Mouse (Mus musculus) kidney, adult 2 months (tissue): ENCODE data around the gene Sdhaf3. TPM values are rescaled to one million over a fixed set of nuclear protein-coding genes. Genes with fewer than 3 reads are reported as not detected.

Experiments used
- DNase-seq: peaks from one replicate; pipeline ENCODE4 v3.0.0; 2021
- H3K27ac ChIP-seq: fragments of 200-500 bp; 2 replicates; pipeline ENCODE4 v1.5.1; 2012; ENCODE audit warnings: low read depth, low read length, control low read depth, inconsistent platforms; ENCODE audit not compliant: insufficient read depth
- H3K27me3 ChIP-seq: fragments of 200-500 bp; replicated peaks from 2 replicates; pipeline ENCODE4 v1.6.1; 2012; ENCODE audit warnings: mild to moderate bottlenecking, moderate library complexity, low read length, inconsistent platforms; ENCODE audit not compliant: control insufficient read depth, insufficient read depth
- H3K36me3 ChIP-seq: fragments of 200-500 bp; 2 replicates; pipeline ENCODE4 v1.6.1; 2012; ENCODE audit warnings: mild to moderate bottlenecking, moderate library complexity, low read length, inconsistent platforms; ENCODE audit not compliant: control insufficient read depth, insufficient read depth
- H3K4me1 ChIP-seq: fragments of 200-500 bp; 2 replicates; pipeline ENCODE4 v1.6.1; 2011; ENCODE audit warnings: low read length; ENCODE audit not compliant: control insufficient read depth, insufficient read depth
- H3K4me3 ChIP-seq: fragments of 200-500 bp; 2 replicates; pipeline ENCODE4 v1.5.1; 2011; ENCODE audit warnings: mild to moderate bottlenecking, low read depth, low read length, control low read depth; ENCODE audit not compliant: insufficient read depth
- CTCF ChIP-seq: fragments of 200-500 bp; conservative IDR thresholded peaks from 2 replicates; pipeline ENCODE4 v1.5.1; 2011; ENCODE audit warnings: low read depth, mild to moderate bottlenecking, control low read depth, low read length, moderate library complexity, mixed read lengths; ENCODE audit not compliant: insufficient read depth, insufficient read length
- POLR2A ChIP-seq: fragments of 200-500 bp; IDR thresholded peaks from one replicate; pipeline ENCODE4 v1.6.1; 2011; ENCODE audit warnings: low read depth, low read length, control low read depth
- WGBS: fragments of 180-500 bp; shearing (Covaris S2); methylation state at CpG from one replicate; pipeline ENCODE4 v1.1.7; 2018; 5-methylcytosine and 5-hydroxymethylcytosine counted together
- polyA plus RNA-seq: library from polyadenylated mRNA; depleted of rRNA; stranded (reverse); fragments of >200 nt; gene quantifications from 2 replicates; pipeline ENCODE4 v1.2.3, GENCODE M21; 2012

Sdhaf3 gene
- polyA plus RNA-seq, 1 experiment: 1.2 TPM

GRCm38 (mm10) chr6:6997956-6998355 lies 42.2 kb downstream of the Sdhaf3 start:
- no peak for DNase-seq
- Histone ChIP-seq H3K36me3 (no peaks in the 10 kb centered on the region), H3K27ac (no peak overlapping the region), H3K4me1 (no peaks in the 10 kb centered on the region), H3K4me3 (no peak overlapping the region), H3K27me3 (no peaks in the 10 kb centered on the region)
- TF ChIP-seq POLR2A (no peak), CTCF (no peak)
- 77% methylated on average over 1 of the region's 1 CpGs for WGBS

GRCm38 (mm10) chr6:6999015-6999414 lies 43.2 kb downstream of the Sdhaf3 start:
- H3K4me1 ChIP-seq: no peaks in the 10 kb centered on the region
- H3K27ac ChIP-seq: no peak overlapping the region
- H3K27me3 ChIP-seq: no peaks in the 10 kb centered on the region
- H3K36me3 ChIP-seq: no peaks in the 10 kb centered on the region
- TF ChIP-seq POLR2A (no peak), CTCF (no peak)
- DNase-seq: no peak
- H3K4me3 ChIP-seq: no peak overlapping the region
- WGBS: 95% methylated on average over 3 of the region's 3 CpGs

- WGBS: 65% methylated on average over 4 of the region's 4 CpGs
- TF ChIP-seq POLR2A (no peak), CTCF (no peak)
- Histone ChIP-seq H3K36me3 (no peaks in the 10 kb centered on the region), H3K4me3 (no peak overlapping the region), H3K4me1 (no peaks in the 10 kb centered on the region), H3K27ac (no peak overlapping the region), H3K27me3 (no peaks in the 10 kb centered on the region)
- DNase-seq: no peak
These were observed 47.3 kb downstream of the Sdhaf3 start for GRCm38 (mm10) chr6:7003085-7003484.

GRCm38 (mm10) chr6:7004005-7004404 lies 48.2 kb downstream of the Sdhaf3 start:
- no peak overlapping the region for H3K27ac ChIP-seq
- no peaks in the 10 kb centered on the region for H3K36me3 ChIP-seq
- TF ChIP-seq POLR2A: no peak
- TF ChIP-seq CTCF: 0 out of 2 replicates have a peak, but pooled peaks have one; percentile 18
- 67% methylated on average over 2 of the region's 2 CpGs for WGBS
- H3K4me3 ChIP-seq: no peak overlapping the region
- no peaks in the 10 kb centered on the region for H3K27me3 ChIP-seq
- DNase-seq: peak; percentile 24
- H3K4me1 ChIP-seq: no peaks in the 10 kb centered on the region

GRCm38 (mm10) chr6:7038087-7038486 lies 82.3 kb downstream of the Sdhaf3 start:
- 92% methylated on average over 6 of the region's 6 CpGs for WGBS
- TF ChIP-seq CTCF (no peak), POLR2A (no peak)
- Histone ChIP-seq H3K27me3 (no peaks in the 10 kb centered on the region), H3K27ac (no peak overlapping the region), H3K4me3 (no peak overlapping the region), H3K36me3 (no peaks in the 10 kb centered on the region; the same call in 1 of the 2 replicates), H3K4me1 (no peaks in the 10 kb centered on the region)
- no peak for DNase-seq

GRCm38 (mm10) chr6:7038835-7039234 lies 83.0 kb downstream of the Sdhaf3 start:
- no peak for DNase-seq
- H3K4me1 ChIP-seq: no peaks in the 10 kb centered on the region
- no peak overlapping the region for H3K4me3 ChIP-seq
- H3K27me3 ChIP-seq: no peaks in the 10 kb centered on the region
- no peak for TF ChIP-seq POLR2A
- TF ChIP-seq CTCF: no peak
- no peak overlapping the region for H3K27ac ChIP-seq
- H3K36me3 ChIP-seq: no peaks in the 10 kb centered on the region; the same call in 1 of the 2 replicates
- 97% methylated on average over 5 of the region's 5 CpGs for WGBS

GRCm38 (mm10) chr6:7041912-7042311 lies 86.1 kb downstream of the Sdhaf3 start:
- no peaks in the 10 kb centered on the region for H3K4me1 ChIP-seq
- 87% methylated on average over 1 of the region's 1 CpGs for WGBS
- DNase-seq: no peak
- no peak overlapping the region for H3K27ac ChIP-seq
- TF ChIP-seq POLR2A: no peak
- TF ChIP-seq CTCF: no peak
- no peaks in the 10 kb centered on the region; the same call in 1 of the 2 replicates for H3K36me3 ChIP-seq
- H3K27me3 ChIP-seq: no peaks in the 10 kb centered on the region
- no peak overlapping the region for H3K4me3 ChIP-seq
